8 mouse cellular contexts compared by ENCODE assay signal in the genomic region with DNA sequence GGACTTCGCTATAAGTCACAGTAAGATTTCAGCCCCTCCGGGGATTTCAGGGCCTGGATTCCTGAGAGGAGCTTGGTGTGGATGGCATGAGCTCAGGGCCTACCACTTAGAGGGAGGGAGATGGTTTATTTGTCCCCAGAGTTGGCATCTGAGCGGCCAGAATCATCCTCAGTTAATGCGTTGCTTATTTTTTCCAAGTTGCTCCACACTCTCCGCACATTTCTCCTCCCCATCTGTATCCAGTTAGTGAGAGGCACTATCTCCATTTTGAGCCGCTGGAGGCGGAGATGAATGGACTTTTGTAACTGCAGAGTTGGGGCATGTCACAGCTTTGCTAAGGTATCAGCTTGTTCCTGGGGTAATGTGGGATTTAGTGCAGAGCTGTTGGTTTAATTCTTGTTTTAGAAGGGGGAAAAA. TPM values are rescaled to one million over a fixed set of nuclear protein-coding genes. Genes with fewer than 3 reads are reported as not detected.
DNase-seq lines count a peak whose midpoint lies in the region; ATAC-seq and TF ChIP-seq lines count a peak whose summit lies in the region.

No protein-coding gene starts in this region.

- H3K4me3 ChIP-seq in heart, embryonic 10.5 days: peak overlapping the region; percentile 94
- peak overlapping the region; percentile 15; the same call in 1 of the 2 replicates for H3K4me3 ChIP-seq in G1E (ENCODE audit: low read depth, low read length)
- H3K4me3 ChIP-seq in heart, embryonic 14.5 days (ENCODE audit: control insufficient read depth in 1 of 2, insufficient read depth in 1 of 2, low read depth in 1 of 2, low read length in 2 of 2): peak overlapping the region; percentile 78 to 81
- peak overlapping the region; percentile 70 for H3K4me3 ChIP-seq in liver, postnatal 0 days (ENCODE audit: low read depth, low read length)

- H3K9ac ChIP-seq in heart, embryonic 14.5 days (ENCODE audit: low read length): peak overlapping the region; percentile 99
- peak overlapping the region; percentile 57 for H3K9ac ChIP-seq in liver, postnatal 0 days (replicated peaks)

- no peaks in the 10 kb centered on the region for H3K9me3 ChIP-seq in heart, embryonic 10.5 days
- no peaks in the 10 kb centered on the region for H3K9me3 ChIP-seq in G1E (replicated peaks)
- no peaks in the 10 kb centered on the region for H3K9me3 ChIP-seq in heart, embryonic 14.5 days (ENCODE audit: control insufficient read depth, low read length)
- no peaks in the 10 kb centered on the region for H3K9me3 ChIP-seq in liver, postnatal 0 days (ENCODE audit: low read length)

- ATAC-seq in G1E (ENCODE audit: extremely low read depth, insufficient number of reproducible peaks, low FRiP score, poor library complexity, severe bottlenecking): no peak
- ATAC-seq in heart, embryonic 14.5 days (ENCODE audit: insufficient number of reproducible peaks, insufficient read depth, low FRiP score, low read depth): no peak
- ATAC-seq in liver, postnatal 0 days: no peak
- ATAC-seq in frontal cortex, adult (ENCODE audit: low TSS enrichment): no peak
- no peak for ATAC-seq in granulocyte monocyte progenitor cell, adult 5-6 weeks (replicated peaks; ENCODE audit: poor library complexity, severe bottlenecking)

- H3K36me3 ChIP-seq in heart, embryonic 10.5 days: 0 out of 2 replicates have a peak, but pooled peaks cover 3% of the 10 kb centered on the region
- H3K36me3 ChIP-seq in G1E (replicated peaks): peaks cover 15% of the 10 kb centered on the region
- H3K36me3 ChIP-seq in heart, embryonic 14.5 days (ENCODE audit: control insufficient read depth, insufficient read depth, low read length): no peaks in the 10 kb centered on the region
- no peaks in the 10 kb centered on the region for H3K36me3 ChIP-seq in liver, postnatal 0 days (replicated peaks; ENCODE audit: insufficient read depth, low read length)

- 7% methylated on average over 7 of the region's 7 CpGs for WGBS in heart, embryonic 10.5 days
- 2% methylated on average over 7 of the region's 7 CpGs for WGBS in heart, embryonic 14.5 days
- 27% methylated on average over 7 of the region's 7 CpGs for WGBS in liver, postnatal 0 days (ENCODE audit: insufficient replicate concordance)

- no peak for TF ChIP-seq EP300 in liver, postnatal 0 days (IDR thresholded peaks at IDR 0.05; ENCODE audit: low read depth)

- peak overlapping the region; percentile 100 for H3K27ac ChIP-seq in heart, embryonic 10.5 days
- peak overlapping the region; percentile 91 to 96 for H3K27ac ChIP-seq in heart, embryonic 14.5 days (replicated peaks in 1 of 2; ENCODE audit: control insufficient read depth in 1 of 2, insufficient read depth in 1 of 2, low read depth in 2 of 2, low read length in 2 of 2)
- H3K27ac ChIP-seq in liver, postnatal 0 days (ENCODE audit: low read depth): peak overlapping the region; percentile 87

- H3K4me1 ChIP-seq in heart, embryonic 10.5 days: peaks cover 63% of the 10 kb centered on the region
- H3K4me1 ChIP-seq in G1E (ENCODE audit: insufficient read depth, low read depth, low read length): peaks cover 52% of the 10 kb centered on the region
- H3K4me1 ChIP-seq in heart, embryonic 14.5 days (ENCODE audit: control insufficient read depth in 2 of 2, insufficient read depth in 2 of 2, low read length in 2 of 2): peaks cover 27 to 71% of the 10 kb centered on the region in 2 experiments
- peaks cover 46% of the 10 kb centered on the region for H3K4me1 ChIP-seq in liver, postnatal 0 days (ENCODE audit: insufficient read depth)

- TF ChIP-seq CTCF in G1E (IDR thresholded peaks at IDR 0.05; ENCODE audit: low read depth, low read length): no peak
- no peak for TF ChIP-seq CTCF in liver, postnatal 0 days (IDR thresholded peaks at IDR 0.05; ENCODE audit: low read depth)

- DNase-seq in heart, embryonic 10.5 days (ENCODE audit: low spot score): no peak
- no peak for DNase-seq in heart, postnatal 4 days
- DNase-seq in G1E (ENCODE audit: low spot score): no peak
- no peak for DNase-seq in liver, postnatal 0 days
- no peak for DNase-seq in urinary bladder, postnatal 4 days (ENCODE audit: low spot score in 2 of 2)

- H3K4me2 ChIP-seq in heart, embryonic 14.5 days (ENCODE audit: low read length): peak overlapping the region; percentile 98
- peak overlapping the region; percentile 81 for H3K4me2 ChIP-seq in liver, postnatal 0 days (ENCODE audit: low read depth, low read length)

- H3K27me3 ChIP-seq in heart, embryonic 10.5 days (ENCODE audit: insufficient read depth, poor library complexity, severe bottlenecking): no peaks in the 10 kb centered on the region
- no peaks in the 10 kb centered on the region for H3K27me3 ChIP-seq in G1E (ENCODE audit: insufficient read depth, low read length)
- H3K27me3 ChIP-seq in heart, embryonic 14.5 days (ENCODE audit: control insufficient read depth, insufficient read depth, low read length): no peaks in the 10 kb centered on the region
- no peaks in the 10 kb centered on the region for H3K27me3 ChIP-seq in liver, postnatal 0 days (ENCODE audit: insufficient read depth, low read length)

RNA-seq across cellular contexts. Expression of a gene that starts 49.3 kb away (rescaled TPM):
- 0.06 TPM in 1 of 2 replicates, not detected in the other for polyA plus RNA-seq in heart, embryonic 10.5 days (2016; fragmentation: Nextera tagmentation; extraction: Ambion mirVana)
- total RNA-seq in heart, postnatal 4 days (2021): not detected
- not detected in 2 replicates for total RNA-seq in G1E (2014; fragmentation: Nextera tagmentation)
- total RNA-seq in G1E (2017): 0.11 TPM in 1 of 2 replicates, not detected in the other
- not detected in 2 replicates for polyA plus RNA-seq in G1E (2012)
- polyA plus RNA-seq in heart, embryonic 14.5 days (2014; fragmentation: Nextera tagmentation; extraction: Ambion mirVana): 0.08 TPM in 1 of 2 replicates, not detected in the other
- 0.07 and 0.08 TPM in 2 replicates for polyA plus RNA-seq in liver, postnatal 0 days (2015; fragmentation: Nextera tagmentation; extraction: Ambion mirVana)
- total RNA-seq in granulocyte monocyte progenitor cell, adult 5-6 weeks (2014; fragmentation: Nextera tagmentation): not detected in 2 replicates
- not detected in 2 replicates for total RNA-seq in granulocyte monocyte progenitor cell, adult 5-6 weeks (2017)

Comparison
In these comparisons a context has a peak if more than half of its experiments do, and no peak if none do; other contexts are left out.
1. H3K4me3 ChIP-seq: peak in every context shown above with its lines; median percentile 94 in heart, embryonic 10.5 days; 80 in heart, embryonic 14.5 days; 70 in liver, postnatal 0 days; 15 in G1E.